Mouse (Mus musculus) cerebellum, adult 2 months (tissue): Measurements from ENCODE around the gene Ndrg2.

Experiments used
- CTCF ChIP-seq: fragments of 200-500 bp; IDR thresholded peaks from 2 replicates; pipeline ENCODE4 v1.5.1; 2011; ENCODE audit warnings: low read depth, mild to moderate bottlenecking, control low read depth, low read length, moderate library complexity, borderline replicate concordance; ENCODE audit not compliant: insufficient read depth
- POLR2A ChIP-seq: fragments of 200-500 bp; IDR thresholded peaks from 2 replicates; pipeline ENCODE4 v1.6.1; 2011; ENCODE audit warnings: low read length, control low read depth, borderline replicate concordance; ENCODE audit not compliant: insufficient read depth

GRCm38 (mm10) chr14:51943336-51943735, 29.4 kb upstream of the Ndrg2 start:
- no peak for TF ChIP-seq POLR2A
- TF ChIP-seq CTCF: no peak
